Mouse (Mus musculus): ENCODE results near the gene Asap2.
"Not testable (repeated sequence)": the region's sequence is repeated elsewhere in the genome, so short reads cannot be mapped to it uniquely, and the experiment has no call there.

Gene Asap2

GRCm38 (mm10) chr12:20990132-20990531 is at the start of gene Asap2:
Asap2 (plus strand) TSS chr12:20990459.
- DNase-seq (ENCODE audit: low spot score) = peak; percentile 7

- DNase-seq (ENCODE audit: low spot score) = not testable (repeated sequence)
These were observed 42.9 kb upstream of the Asap2 start for GRCm38 (mm10) chr12:20947051-20947997.

GRCm38 (mm10) chr12:20990579-20990978 is 320 bp downstream of the Asap2 start:
- DNase-seq (ENCODE audit: low spot score) = peak; percentile 1

GRCm38 (mm10) chr12:21030875-21031274 is 40.6 kb downstream of the Asap2 start:
- not testable (repeated sequence) for DNase-seq (ENCODE audit: low spot score)

GRCm38 (mm10) chr12:21046716-21047115 is 56.5 kb downstream of the Asap2 start:
- DNase-seq (ENCODE audit: low spot score) = not testable (repeated sequence)

GRCm38 (mm10) chr12:21075731-21076130 is 85.5 kb downstream of the Asap2 start:
- peak; percentile 62 for DNase-seq (ENCODE audit: low spot score)

GRCm38 (mm10) chr12:21090168-21090567 is 99.9 kb downstream of the Asap2 start:
- not testable (repeated sequence) for DNase-seq (ENCODE audit: low spot score)

GRCm38 (mm10) chr12:21092446-21092845 is 102.2 kb downstream of the Asap2 start:
- DNase-seq (ENCODE audit: low spot score) = not testable (repeated sequence)

- not testable (repeated sequence) for DNase-seq (ENCODE audit: low spot score)
These were observed 107.6 kb downstream of the Asap2 start for GRCm38 (mm10) chr12:21097806-21098325.

GRCm38 (mm10) chr12:21111116-21111475 is 120.8 kb downstream of the Asap2 start:
- not testable (repeated sequence) for DNase-seq (ENCODE audit: low spot score)

- DNase-seq (ENCODE audit: low spot score) = peak; percentile 66
These were observed 121.5 kb downstream of the Asap2 start for GRCm38 (mm10) chr12:21111476-21112452.

- DNase-seq (ENCODE audit: low spot score) = peak; percentile 45
These were observed 122.2 kb downstream of the Asap2 start for GRCm38 (mm10) chr12:21112453-21112857.

- no peak for DNase-seq (ENCODE audit: low spot score)
These were observed 129.2 kb downstream of the Asap2 start for GRCm38 (mm10) chr12:21119446-21119845.

- no peak for DNase-seq (ENCODE audit: low spot score)
These were observed 132.6 kb downstream of the Asap2 start for GRCm38 (mm10) chr12:21122818-21123217.

- DNase-seq (ENCODE audit: low spot score) = no peak
These were observed 133.4 kb downstream of the Asap2 start for GRCm38 (mm10) chr12:21123647-21124046.

GRCm38 (mm10) chr12:21125675-21126470 is 135.6 kb downstream of the Asap2 start:
- DNase-seq (ENCODE audit: low spot score) = no peak

GRCm38 (mm10) chr12:21126516-21126915 is 136.3 kb downstream of the Asap2 start:
- DNase-seq (ENCODE audit: low spot score) = no peak

- DNase-seq (ENCODE audit: low spot score) = no peak
These were observed 138.9 kb downstream of the Asap2 start for GRCm38 (mm10) chr12:21128930-21129869.

GRCm38 (mm10) chr12:21130274-21130823 is 140.1 kb downstream of the Asap2 start:
- no peak for DNase-seq (ENCODE audit: low spot score)

- DNase-seq (ENCODE audit: low spot score) = no peak
These were observed 142.3 kb downstream of the Asap2 start for GRCm38 (mm10) chr12:21132537-21132936.

Data from ovary, postnatal 14 days (tissue).